Mouse (Mus musculus) kidney, postnatal 4 days (tissue): Measurements from ENCODE around the gene Gm10697.
"Not testable (repeated sequence)": the region's sequence is repeated elsewhere in the genome, so short reads cannot be mapped to it uniquely, and the experiment has no call there.

Experiments used
- DNase-seq, 2 experiments: peaks; one replicate each; pipeline ENCODE4 v3.0.0; 2021; ENCODE audit warnings: mixed read lengths in 2 of 2

Gm10697 gene

DNA sequence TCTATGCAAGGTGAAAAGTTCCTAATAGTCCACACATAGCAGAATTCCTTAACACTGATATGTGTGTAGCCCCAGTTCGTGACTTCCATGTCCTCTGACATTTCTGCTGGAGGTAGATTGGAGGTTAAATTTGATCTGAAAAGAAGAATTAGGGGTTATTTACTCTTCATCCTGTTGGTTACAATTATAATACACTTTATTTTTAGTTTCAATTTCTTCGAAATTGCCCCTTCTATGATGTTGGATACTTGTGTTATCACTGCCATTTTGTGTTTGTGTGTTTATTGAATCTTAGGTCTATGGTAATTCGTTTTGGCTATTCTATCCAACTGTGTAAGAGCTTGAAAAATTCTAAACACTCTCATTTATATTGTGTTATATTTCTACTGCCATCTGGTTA, at the start of gene Gm10697:
TSS of gene Gm10697 (minus strand) at position 101 of the 400 bp plus-strand sequence.
- not testable (repeated sequence) for DNase-seq

DNA sequence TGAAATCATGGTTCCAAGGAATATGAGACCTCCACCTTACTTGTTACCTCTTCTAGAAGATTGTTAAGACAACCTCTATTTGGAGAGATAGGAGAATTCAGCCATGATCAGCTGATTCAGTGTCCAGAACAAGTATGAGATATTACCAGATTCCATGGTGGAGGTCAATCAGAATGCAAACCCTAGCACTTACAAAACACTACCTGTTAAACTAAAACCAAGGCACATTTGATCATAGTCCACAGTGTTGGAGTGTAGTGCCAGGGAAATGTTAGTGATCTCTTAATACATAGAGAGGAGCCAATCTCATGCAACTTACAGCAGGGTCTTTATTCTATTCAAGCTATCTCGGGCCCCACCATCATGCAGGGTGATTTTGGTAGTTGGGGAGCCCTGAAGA, 42.6 kb upstream of the Gm10697 start:
- DNase-seq = not testable (repeated sequence)

DNA sequence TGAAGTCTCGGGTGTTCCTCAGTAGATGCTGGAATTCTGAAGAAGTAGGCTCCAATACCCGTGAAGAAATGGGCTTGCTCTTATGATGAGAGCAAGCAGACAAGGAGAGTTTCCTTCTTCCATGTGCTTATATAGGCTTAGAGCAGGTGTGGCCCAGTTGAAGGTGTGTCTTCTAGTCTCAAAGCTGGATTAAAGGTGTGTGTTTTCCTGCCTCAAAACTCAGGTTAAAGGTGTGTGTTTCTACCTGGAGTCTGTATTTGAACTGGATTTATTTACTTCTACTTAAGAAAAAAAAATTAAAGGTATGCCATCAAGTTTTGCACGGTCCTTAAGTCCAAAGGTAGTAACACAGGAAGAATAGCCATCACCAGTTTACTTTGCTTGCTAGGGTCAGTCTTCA, 17.7 kb downstream of the Gm10697 start, which contains the start of gene Gm9125:
TSS of gene Gm9125 (minus strand) at position 101 of the 400 bp plus-strand sequence.
- DNase-seq = not testable (repeated sequence)

DNA sequence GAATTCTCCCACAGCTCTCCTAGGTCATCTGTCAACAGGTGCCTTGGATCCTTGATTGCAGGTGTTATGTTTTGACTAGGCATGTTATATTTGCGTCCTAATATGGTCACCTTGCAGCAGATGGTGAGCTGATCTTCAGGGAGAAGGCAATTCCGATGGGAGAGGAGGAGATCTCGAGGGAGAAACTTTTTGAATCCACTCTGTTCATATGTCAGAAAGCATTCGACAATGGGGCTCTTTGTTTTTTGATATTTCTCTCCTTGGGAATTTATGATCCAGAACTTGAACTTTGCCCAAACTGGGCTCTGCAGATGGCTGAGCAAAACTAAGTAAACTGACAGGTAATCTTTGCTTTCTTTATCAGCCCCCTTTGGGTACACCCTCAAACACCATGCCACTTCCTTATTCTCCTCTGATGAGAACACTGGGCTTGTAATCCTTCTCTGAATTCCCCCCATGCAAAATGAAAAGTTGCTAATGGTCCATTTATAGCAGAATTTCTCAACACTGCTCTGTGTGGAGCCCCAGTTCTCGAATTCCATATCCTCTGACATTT, 22.8 kb downstream of the Gm10697 start:
- not testable (repeated sequence) for DNase-seq

DNA sequence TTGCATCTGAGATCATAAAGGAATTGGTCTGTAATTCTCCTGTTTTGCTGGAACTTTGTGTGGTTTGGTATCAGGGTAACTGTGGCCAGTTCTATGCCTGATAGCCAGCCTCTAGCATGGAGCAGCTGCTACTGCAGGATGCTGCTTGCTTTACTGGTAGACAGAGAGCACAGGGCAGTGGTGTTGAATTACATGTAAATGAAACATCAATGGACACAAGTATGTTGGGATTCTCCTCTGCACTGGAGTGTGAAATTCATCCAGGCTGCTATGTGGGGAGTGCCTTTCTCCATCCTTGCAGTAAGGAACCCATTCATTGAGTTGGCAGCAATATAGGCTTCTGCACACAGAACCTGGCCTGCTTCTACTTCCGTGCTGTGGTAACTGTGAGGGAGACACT, 34.2 kb downstream of the Gm10697 start:
- DNase-seq = not testable (repeated sequence)

DNA sequence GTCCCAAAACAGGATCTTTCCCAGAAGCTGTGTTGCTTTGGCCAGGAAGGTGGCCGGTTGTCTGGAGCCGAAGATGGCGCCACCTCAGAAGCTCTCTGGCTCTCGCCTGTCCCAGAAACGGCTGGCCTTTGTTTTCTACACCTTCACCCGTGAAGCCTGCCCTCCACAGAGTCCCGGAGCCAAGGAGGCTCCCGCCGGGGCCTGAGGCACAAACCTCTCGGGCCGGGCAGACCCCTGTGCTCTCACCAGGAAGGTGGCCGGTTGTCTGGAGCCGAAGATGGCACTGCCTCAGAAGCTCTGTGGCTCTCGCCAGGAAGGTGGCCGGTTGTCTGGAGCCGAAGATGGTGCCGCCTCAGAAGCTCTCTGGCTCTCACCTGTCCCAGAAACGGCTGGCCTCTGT, 38.0 kb downstream of the Gm10697 start:
- not testable (repeated sequence) for DNase-seq
